Mouse (Mus musculus) MEL (cell line): ENCODE measurements around the gene Gjc1. TPM values are rescaled to one million over a fixed set of nuclear protein-coding genes. Genes with fewer than 3 reads are reported as not detected.

Experiments
- DNase-seq: peaks from one replicate; pipeline ENCODE4 v3.0.0; 2011; ENCODE audit warnings: low read depth, low spot score
- H3K27ac ChIP-seq: 2 replicates; pipeline ENCODE4 v1.5.1; 2012; ENCODE audit warnings: low read depth, mild to moderate bottlenecking, control low read depth, low read length, moderate library complexity; ENCODE audit not compliant: control insufficient read depth
- H3K27me3 ChIP-seq, 2 experiments: fragments of 150-350 bp in 1 of 2; sonication (generic) in 1 of 2; 2 replicates each; pipeline ENCODE4 v1.6.1; 2012; ENCODE audit warnings: low read length in 2 of 2, mild to moderate bottlenecking in 2 of 2, improper control_type of control experiment in 1 of 2, moderate library complexity in 1 of 2; ENCODE audit not compliant: insufficient read depth in 2 of 2, control insufficient read depth in 1 of 2
- H3K36me3 ChIP-seq, 2 experiments: 2 replicates each; pipeline ENCODE4 v1.6.1; 2012 to 2014; ENCODE audit warnings: low read length in 2 of 2, improper control_type of control experiment in 1 of 2, inconsistent platforms in 1 of 2, mild to moderate bottlenecking in 1 of 2; ENCODE audit not compliant: insufficient read depth in 2 of 2, control insufficient read depth in 1 of 2
- H3K4me1 ChIP-seq, 2 experiments: fragments of 150-350 bp in 1 of 2; sonication (generic) in 1 of 2; 2 replicates each; pipeline ENCODE4 v1.6.1; 2012; ENCODE audit warnings: low read length in 2 of 2, improper control_type of control experiment in 1 of 2, mild to moderate bottlenecking in 1 of 2; ENCODE audit not compliant: insufficient read depth in 2 of 2, control insufficient read depth in 1 of 2
- H3K4me3 ChIP-seq, 2 experiments: fragments of 150-350 bp in 1 of 2; sonication (generic) in 1 of 2; 2 replicates each; pipeline ENCODE4 v1.5.1; 2012; ENCODE audit warnings: low read depth in 2 of 2, low read length in 2 of 2, mild to moderate bottlenecking in 2 of 2, moderate library complexity in 2 of 2, control low read depth in 1 of 2, improper control_type of control experiment in 1 of 2; ENCODE audit not compliant: control insufficient read depth in 1 of 2, insufficient read depth in 1 of 2
- H3K79me2 ChIP-seq: 2 replicates; pipeline ENCODE4 v1.6.1; 2012; ENCODE audit warnings: mild to moderate bottlenecking, low read length, moderate library complexity; ENCODE audit not compliant: control insufficient read depth, poor library complexity, insufficient read depth
- H3K9ac ChIP-seq: 2 replicates; pipeline ENCODE4 v1.6.1; 2012; ENCODE audit warnings: low read depth, mild to moderate bottlenecking, control low read depth, low read length, moderate library complexity; ENCODE audit not compliant: control insufficient read depth, poor library complexity, severe bottlenecking
- H3K9me3 ChIP-seq: fragments of 150-350 bp; sonication (generic); replicated peaks from 2 replicates; pipeline ENCODE4 v1.6.1; 2012; ENCODE audit warnings: mild to moderate bottlenecking, low read length, improper control_type of control experiment, moderate library complexity; ENCODE audit not compliant: insufficient read depth
- CTCF ChIP-seq, 3 experiments: IDR thresholded peaks in 2 of 3; conservative IDR thresholded peaks in 1 of 3; 2 replicates each; pipeline ENCODE4 v1.5.1; 2011 to 2012; ENCODE audit warnings: low read length in 3 of 3, low read depth in 2 of 3, mild to moderate bottlenecking in 2 of 3, improper control_type of control experiment in 1 of 3, inconsistent platforms in 1 of 3, mixed read lengths in 1 of 3, moderate library complexity in 1 of 3; ENCODE audit not compliant: control insufficient read depth in 1 of 3, insufficient read depth in 1 of 3, poor library complexity in 1 of 3, severe bottlenecking in 1 of 3
- POLR2A ChIP-seq, 2 experiments: IDR thresholded peaks; 2 replicates each; pipeline ENCODE4 v1.6.1; 2011 to 2012; ENCODE audit warnings: low read length in 2 of 2, mild to moderate bottlenecking in 2 of 2, control low read depth in 1 of 2, improper control_type of control experiment in 1 of 2, low read depth in 1 of 2, moderate library complexity in 1 of 2; ENCODE audit not compliant: control insufficient read depth in 1 of 2, insufficient read depth in 1 of 2, poor library complexity in 1 of 2
- RAD21 ChIP-seq: IDR thresholded peaks from 2 replicates; pipeline ENCODE4 v1.6.1; 2011; ENCODE audit warnings: mild to moderate bottlenecking, low read depth, low read length, improper control_type of control experiment
- RCOR1 ChIP-seq: IDR thresholded peaks from 2 replicates; pipeline ENCODE4 v1.6.1; 2012; ENCODE audit warnings: low read depth, mild to moderate bottlenecking, inconsistent platforms, low read length, improper control_type of control experiment
- SMC3 ChIP-seq: IDR thresholded peaks from 2 replicates; pipeline ENCODE4 v1.6.1; 2011; ENCODE audit warnings: low read depth, low read length, improper control_type of control experiment
- TAL1 ChIP-seq: IDR thresholded peaks from 2 replicates; pipeline ENCODE4 v1.6.1; 2012; ENCODE audit warnings: mild to moderate bottlenecking, inconsistent platforms, low read length, moderate library complexity, mixed read lengths
- TBP ChIP-seq: IDR thresholded peaks from 2 replicates; pipeline ENCODE4 v1.8.0; 2011; ENCODE audit warnings: low read depth, low read length, improper control_type of control experiment
- UBTF ChIP-seq: IDR thresholded peaks from 2 replicates; pipeline ENCODE4 v1.6.1; 2012; ENCODE audit warnings: low read depth, mild to moderate bottlenecking, inconsistent platforms, low read length, improper control_type of control experiment, moderate library complexity, borderline replicate concordance; ENCODE audit not compliant: insufficient read depth
- ZC3H11A ChIP-seq: IDR thresholded peaks from 2 replicates; pipeline ENCODE4 v1.6.1; 2012; ENCODE audit warnings: low read depth, mild to moderate bottlenecking, inconsistent platforms, low read length, improper control_type of control experiment
- polyA plus RNA-seq, 2 experiments: library from polyadenylated mRNA; stranded (reverse) in 1 of 2; unstranded in 1 of 2; fragments of >175 nt in 1 of 2; fragments of >200 nt in 1 of 2; gene quantifications; 2 replicates each; pipeline versions ENCODE4 v1.2.1 to v1.2.4; 2012; ENCODE audit warnings: low replicate concordance in 2 of 2, low read depth in 1 of 2; ENCODE audit not compliant: insufficient read length in 2 of 2, insufficient read depth in 1 of 2, missing spikeins in 1 of 2
- total RNA-seq: library from RNA; depleted of rRNA; stranded (reverse); fragments of 300-350 nt; gene quantifications from 2 replicates; pipeline ENCODE4 v1.2.3, GENCODE M21; 2012

Gjc1 gene
- total and polyA plus RNA-seq, 3 experiments = not detected

DNA sequence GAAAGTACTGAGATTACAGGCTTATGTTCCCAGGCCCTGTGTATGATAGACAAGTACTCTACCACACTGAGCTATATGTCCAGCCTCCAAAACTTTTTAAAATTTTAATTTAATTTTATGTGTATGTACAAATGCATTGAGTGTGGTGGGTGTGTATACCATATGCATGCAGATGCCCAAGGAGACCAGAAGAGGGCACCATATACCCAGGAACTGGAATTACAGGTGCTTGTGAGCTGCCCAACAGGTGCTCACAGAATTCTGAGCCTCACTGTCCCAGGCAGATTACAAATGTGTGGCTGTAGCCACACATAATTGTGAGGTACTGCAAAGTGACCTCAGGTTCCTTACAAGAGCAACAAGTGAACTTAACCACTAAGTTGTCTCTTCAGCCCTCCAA lies 34.3 kb upstream of the Gjc1 start:
- peaks cover 0 to 41% of the 10 kb centered on the region in 2 experiments; a peak in 2 of 4 replicates for H3K36me3 ChIP-seq
- no peaks in the 10 kb centered on the region for H3K4me1 ChIP-seq
- peak; percentile 60 for DNase-seq
- H3K9ac ChIP-seq = no peak overlapping the region
- no peak overlapping the region for H3K27ac ChIP-seq
- no peaks in the 10 kb centered on the region for H3K27me3 ChIP-seq
- H3K9me3 ChIP-seq = no peaks in the 10 kb centered on the region
- H3K4me3 ChIP-seq = no peak overlapping the region
- peak; percentile 44 for TF ChIP-seq RAD21
- TF ChIP-seq UBTF = no peak
- TF ChIP-seq CTCF (IDR thresholded peaks at IDR 0.05 in 2 of 3, conservative IDR thresholded peaks at IDR 0.05 in 1 of 3; ENCODE audit: control insufficient read depth in 1 of 3, insufficient read depth in 1 of 3, low read depth in 2 of 3, low read length in 3 of 3, poor library complexity in 1 of 3, severe bottlenecking in 1 of 3) = peak; percentile 60 to 77 (median 70)
- no peaks in the 10 kb centered on the region for H3K79me2 ChIP-seq

DNA sequence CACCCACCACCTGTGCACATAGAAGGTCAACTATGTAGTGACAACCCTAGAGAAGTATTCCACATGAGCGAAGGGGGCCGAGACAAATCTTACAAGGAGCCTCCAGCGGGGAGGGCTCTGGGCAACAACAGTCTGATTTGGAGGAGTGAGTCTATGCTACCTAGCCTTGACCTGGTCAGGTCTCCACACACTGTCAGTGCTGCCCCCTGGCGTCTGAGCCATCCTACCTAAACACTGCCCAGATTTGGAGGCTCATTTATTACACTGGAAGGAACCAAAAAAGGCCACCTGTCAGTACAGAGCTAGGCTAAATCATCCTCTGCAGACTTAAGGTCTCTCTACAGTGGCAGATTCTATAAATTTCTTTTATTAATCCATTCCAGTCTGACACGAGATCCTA lies 32.4 kb upstream of the Gjc1 start:
- Histone ChIP-seq H3K36me3 (peaks cover 0 to 37% of the 10 kb centered on the region in 2 experiments; a peak in 2 of 4 replicates), H3K79me2 (no peaks in the 10 kb centered on the region), H3K9ac (no peak overlapping the region), H3K9me3 (no peaks in the 10 kb centered on the region), H3K27me3 (no peaks in the 10 kb centered on the region), H3K4me1 (no peaks in the 10 kb centered on the region), H3K4me3 (no peak overlapping the region), H3K27ac (no peak overlapping the region)
- DNase-seq = peak; percentile 50
- TF ChIP-seq TAL1 (no peak), CTCF (IDR thresholded peaks at IDR 0.05 in 2 of 3, conservative IDR thresholded peaks at IDR 0.05 in 1 of 3; ENCODE audit: control insufficient read depth in 1 of 3, insufficient read depth in 1 of 3, low read depth in 2 of 3, low read length in 3 of 3, poor library complexity in 1 of 3, severe bottlenecking in 1 of 3) (peak; percentile 41 to 69 (median 62)), POLR2A (IDR thresholded peaks at IDR 0.05; ENCODE audit: control insufficient read depth in 1 of 2, insufficient read depth in 1 of 2, low read depth in 1 of 2, low read length in 2 of 2, poor library complexity in 1 of 2) (no peak), SMC3 (peak; percentile 44)

DNA sequence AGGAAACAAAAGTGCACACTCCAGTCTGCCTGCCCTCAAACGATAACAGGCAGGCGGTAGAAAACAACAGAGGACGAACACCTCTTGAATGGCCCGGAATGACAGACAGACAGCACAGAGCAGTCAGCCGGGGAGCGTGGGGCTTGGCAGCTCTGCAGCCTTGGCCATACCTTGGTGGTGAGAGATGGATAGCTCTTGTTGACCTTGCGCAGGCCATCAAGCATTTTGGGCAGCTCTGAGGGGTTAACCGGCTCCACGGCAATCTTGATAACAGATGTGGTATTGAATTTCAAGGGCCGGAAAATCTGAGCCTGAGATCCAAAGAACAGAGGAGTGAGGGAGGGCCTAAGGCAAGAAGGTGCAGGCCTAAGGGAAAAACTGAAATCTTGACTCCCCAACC lies 26.4 kb upstream of the Gjc1 start:
- Histone ChIP-seq H3K27ac (no peak overlapping the region), H3K9ac (no peak overlapping the region), H3K4me1 (no peaks in the 10 kb centered on the region), H3K4me3 (no peak overlapping the region), H3K79me2 (no peaks in the 10 kb centered on the region), H3K36me3 (peaks cover 0 to 42% of the 10 kb centered on the region in 2 experiments; a peak in 2 of 4 replicates), H3K9me3 (no peaks in the 10 kb centered on the region)
- TF ChIP-seq ZC3H11A (no peak), RCOR1 (no peak), TBP (no peak)
- TF ChIP-seq, all 39 proteins: peak for 0
- no peak for DNase-seq
- H3K27me3 ChIP-seq = no peaks in the 10 kb centered on the region
